Mouse (Mus musculus) ES-Bruce4 (cell line): ENCODE data around the gene Dynll2.

Experiments
- CTCF ChIP-seq: IDR thresholded peaks from one replicate; pipeline ENCODE4 v1.8.1; 2011; ENCODE audit warnings: low read depth, low read length
- POLR2A ChIP-seq: IDR thresholded peaks from one replicate; pipeline ENCODE4 v1.8.1; 2011; ENCODE audit warnings: low read length; ENCODE audit not compliant: insufficient read depth

DNA sequence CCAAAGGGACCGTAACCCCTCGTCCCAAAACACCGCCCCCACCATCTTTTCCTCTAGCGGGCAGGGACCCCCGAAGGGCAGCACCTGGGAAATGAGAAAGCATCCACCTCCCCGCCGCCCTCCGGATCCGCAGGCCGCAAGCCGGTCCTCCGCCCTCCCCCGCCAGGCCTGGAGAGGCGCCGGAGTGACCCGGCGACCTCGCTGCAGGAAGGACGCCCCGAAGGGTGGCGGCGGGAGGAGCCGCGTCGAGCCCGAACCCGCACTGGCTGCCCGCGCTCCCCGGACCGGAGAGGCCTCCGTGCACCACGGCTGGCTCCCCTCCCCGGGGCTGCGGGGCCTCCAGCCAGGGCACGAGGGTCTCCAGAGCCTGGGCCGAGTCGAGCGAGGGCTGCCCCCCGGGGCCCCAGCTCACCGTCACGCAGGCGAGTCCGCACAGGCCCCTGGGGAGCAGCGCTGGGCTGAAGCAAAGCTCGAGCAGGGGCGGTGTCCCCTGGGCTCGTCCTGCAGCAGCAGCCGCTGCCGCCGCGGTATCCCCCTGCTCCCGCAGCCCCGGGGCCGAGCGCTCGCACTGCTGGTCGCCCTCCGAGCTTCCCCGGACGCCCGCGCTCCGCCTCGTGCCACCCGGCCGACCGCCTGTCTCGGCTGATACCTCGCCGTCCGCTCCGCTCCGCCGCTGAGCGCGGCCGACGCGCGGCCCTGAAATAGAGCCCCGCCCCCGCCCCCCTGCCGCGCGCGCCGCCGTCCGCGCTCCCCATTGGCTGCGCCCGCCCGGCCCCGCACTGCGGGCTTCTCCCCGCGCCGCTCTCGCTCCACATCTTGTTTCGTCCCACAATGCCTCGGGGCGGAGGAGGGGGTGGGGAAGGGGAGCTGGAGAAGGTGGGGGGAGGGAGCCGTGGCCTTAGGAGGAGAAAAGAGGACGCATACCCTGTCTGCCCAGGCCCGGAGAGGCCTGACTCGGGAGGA, at the start of gene Dynll2:
- no peak for TF ChIP-seq CTCF
- TF ChIP-seq POLR2A: peak; percentile 56
